Mouse (Mus musculus) heart, adult 2 months (tissue): Measurements from ENCODE around the gene Vwce. TPM values are rescaled to one million over a fixed set of nuclear protein-coding genes. Genes with fewer than 3 reads are reported as not detected.

ENCODE experiments used
- DNase-seq, 2 experiments: peaks; one replicate each; pipeline ENCODE4 v3.0.0; 2021
- H3K27ac ChIP-seq: fragments of 200-600 bp; 2 replicates; pipeline ENCODE4 v1.8.1; 2022
- H3K27me3 ChIP-seq: fragments of 200-500 bp; 2 replicates; pipeline ENCODE4 v1.6.1; 2012; ENCODE audit warnings: mild to moderate bottlenecking, low read length, inconsistent platforms, mixed read lengths; ENCODE audit not compliant: control insufficient read depth, insufficient read depth
- H3K36me3 ChIP-seq: fragments of 200-500 bp; 2 replicates; pipeline ENCODE4 v1.6.1; 2012; ENCODE audit warnings: low read length, inconsistent platforms; ENCODE audit not compliant: control insufficient read depth, insufficient read depth
- H3K4me1 ChIP-seq: fragments of 200-500 bp; 2 replicates; pipeline ENCODE4 v1.6.1; 2011; ENCODE audit warnings: low read length; ENCODE audit not compliant: control insufficient read depth, insufficient read depth
- H3K4me3 ChIP-seq: fragments of 200-600 bp; 2 replicates; pipeline ENCODE4 v1.8.1; 2022
- H3K79me2 ChIP-seq: fragments of 200-500 bp; replicated peaks from 2 replicates; pipeline ENCODE4 v1.6.1; 2012; ENCODE audit warnings: mild to moderate bottlenecking, inconsistent platforms, low read length, moderate library complexity, mixed read lengths; ENCODE audit not compliant: control insufficient read depth, insufficient read depth
- H3K9ac ChIP-seq: fragments of 200-500 bp; 2 replicates; pipeline ENCODE4 v1.6.1; 2012; ENCODE audit warnings: low read depth, mild to moderate bottlenecking, control low read depth, inconsistent platforms, low read length, mixed read lengths
- CTCF ChIP-seq: fragments of 200-600 bp; IDR thresholded peaks from 2 replicates; pipeline ENCODE4 v1.8.1; 2022; ENCODE audit warnings: antibody characterized with exemption, mild to moderate bottlenecking, moderate library complexity
- EP300 ChIP-seq: fragments of 200-500 bp; IDR thresholded peaks from 2 replicates; pipeline ENCODE4 v1.6.1; 2011; ENCODE audit warnings: low read depth, low read length, control low read depth; ENCODE audit not compliant: insufficient read depth
- POLR2A ChIP-seq: fragments of 200-500 bp; IDR thresholded peaks from 2 replicates; pipeline ENCODE4 v1.6.1; 2011; ENCODE audit warnings: mild to moderate bottlenecking, low read depth, low read length, control low read depth; ENCODE audit not compliant: insufficient read depth
- WGBS: fragments of 180-500 bp; shearing (Covaris S2); methylation state at CpG from one replicate; pipeline ENCODE4 v1.1.7; 2018; 5-methylcytosine and 5-hydroxymethylcytosine counted together
- intact Hi-C: fragments of 180-260 bp; cut with DNase I; formaldehyde crosslinking; loops from one replicate; pipeline ENCODE4 v1.15.1; 2025
- polyA plus RNA-seq: library from polyadenylated mRNA; depleted of rRNA; stranded (reverse); fragments of >200 nt; gene quantifications from 2 replicates; pipeline ENCODE4 v1.2.3, GENCODE M21; 2012
- total RNA-seq, 2 experiments: library from RNA; stranded (reverse); gene quantifications; 2 replicates each; pipeline ENCODE4 v1.2.3; 2021

Vwce gene
- total and polyA plus RNA-seq, 3 experiments: not detected

- Histone ChIP-seq H3K79me2 (0 out of 2 replicates have a peak, but pooled peaks cover 2% of the 10 kb centered on the region), H3K27ac (no peak overlapping the region), H3K4me1 (peaks cover 9% of the 10 kb centered on the region), H3K9ac (no peak overlapping the region), H3K27me3 (no peaks in the 10 kb centered on the region), H3K36me3 (no peaks in the 10 kb centered on the region), H3K4me3 (no peak overlapping the region)
- TF ChIP-seq EP300 (no peak), CTCF (no peak), POLR2A (no peak)
- intact Hi-C loops: no loop called here
- no peak for DNase-seq
- WGBS: 72% methylated on average over 13 of the region's 13 CpGs
Measured at GRCm38 (mm10) chr19:10707087-10707875, 73.3 kb downstream of the Vwce start.

- no peaks in the 10 kb centered on the region for H3K27me3 ChIP-seq
- peaks cover 4% of the 10 kb centered on the region; the same call in 1 of the 2 replicates for H3K4me1 ChIP-seq
- intact Hi-C loops: loop anchor here (2.0 kb wide), 1 partner anchor 251 kb away; no protein-coding TSS in a partner anchor
- no peak overlapping the region for H3K27ac ChIP-seq
- no peak for DNase-seq
- WGBS: 89% methylated on average over 1 of the region's 1 CpGs
- H3K4me3 ChIP-seq: no peak overlapping the region
- H3K9ac ChIP-seq: no peak overlapping the region
- no peak for TF ChIP-seq POLR2A
- TF ChIP-seq EP300: no peak
- no peak for TF ChIP-seq CTCF
- H3K36me3 ChIP-seq: no peaks in the 10 kb centered on the region
- H3K79me2 ChIP-seq: 0 out of 2 replicates have a peak, but pooled peaks cover 2% of the 10 kb centered on the region
Measured at GRCm38 (mm10) chr19:10707881-10708280, 73.9 kb downstream of the Vwce start.

DNA sequence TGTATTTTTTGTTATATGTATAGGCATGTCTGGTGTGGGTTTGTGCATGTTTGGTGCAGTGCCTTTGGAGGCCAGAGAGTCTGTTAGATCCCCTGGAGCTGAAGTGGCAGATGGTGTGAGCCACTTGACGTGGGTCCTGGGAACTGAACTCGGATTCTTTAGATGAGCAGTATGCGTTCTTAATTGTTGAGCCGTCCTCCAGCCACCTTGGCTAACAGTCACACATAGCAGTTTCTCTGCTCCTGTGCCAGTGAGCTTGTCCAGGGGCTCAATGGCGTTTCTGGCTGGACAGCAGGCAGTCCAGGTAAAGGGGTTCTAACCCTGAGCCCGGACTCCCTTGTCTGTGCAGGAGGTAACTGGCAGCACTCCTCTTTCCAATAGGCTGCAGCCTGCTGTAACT lies 74.9 kb downstream of the Vwce start:
- no peak overlapping the region for H3K9ac ChIP-seq
- intact Hi-C loops: loop anchor here (1.0 to 2.0 kb wide), 3 partner anchors 31 to 250 kb away; partner anchors contain the start of gene Pga5

DNA sequence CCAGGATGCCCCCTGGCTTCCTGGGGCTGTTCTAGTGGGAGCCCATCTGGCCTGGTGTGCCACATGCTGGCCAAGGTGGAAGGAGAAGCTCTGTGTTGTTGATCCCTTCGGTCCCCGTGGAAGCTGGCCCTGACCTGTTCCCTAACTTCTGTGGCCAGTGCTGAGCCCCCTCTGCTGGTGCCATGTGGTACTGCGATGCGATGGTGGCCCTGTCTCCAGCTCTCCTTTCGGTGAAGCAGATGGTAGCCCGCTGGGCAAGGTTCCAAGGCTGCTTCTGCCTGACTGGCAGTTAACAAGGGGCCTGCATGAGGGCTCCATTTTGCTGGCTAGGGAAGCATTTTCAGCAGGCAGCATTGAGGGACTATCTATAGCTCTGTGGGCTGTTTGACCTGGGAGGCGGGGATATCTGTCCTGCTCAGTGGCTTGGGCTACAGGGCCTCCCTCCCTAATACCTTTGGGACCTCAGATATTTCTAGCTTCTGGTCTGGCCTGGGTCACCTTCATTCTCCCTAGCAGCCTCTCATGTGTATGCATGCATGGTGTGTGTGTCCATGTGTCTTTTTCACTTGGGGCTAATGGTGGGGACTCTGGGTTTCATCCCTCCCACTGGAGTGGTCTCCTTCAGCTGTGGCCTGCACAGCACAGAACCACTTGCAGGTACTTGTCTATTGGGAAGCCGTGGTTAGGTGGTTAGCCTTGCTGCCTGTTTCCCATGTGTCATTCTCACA lies 75.5 kb downstream of the Vwce start:
- Histone ChIP-seq H3K36me3 (no peaks in the 10 kb centered on the region), H3K4me1 (peaks cover 4% of the 10 kb centered on the region; the same call in 1 of the 2 replicates), H3K79me2 (0 out of 2 replicates have a peak, but pooled peaks cover 2% of the 10 kb centered on the region), H3K9ac (no peak overlapping the region), H3K4me3 (no peak overlapping the region), H3K27ac (peak overlapping the region; percentile 47), H3K27me3 (no peaks in the 10 kb centered on the region)
- TF ChIP-seq CTCF: peak; percentile 98
- TF ChIP-seq EP300: peak; percentile 71; the same call in 1 of the 2 replicates
- TF ChIP-seq POLR2A: no peak
- intact Hi-C loops: loop anchor here (1.0 to 5.0 kb wide), 4 partner anchors 31 to 268 kb away; partner anchors contain the start of gene Pga5
- peak; percentile 90 to 94 for DNase-seq
- 14% methylated on average over 8 of the region's 8 CpGs for WGBS

More for the DNA sequence above, 74.9 kb downstream of the Vwce start:
- H3K79me2 ChIP-seq: 0 out of 2 replicates have a peak, but pooled peaks cover 2% of the 10 kb centered on the region
- peaks cover 4% of the 10 kb centered on the region; the same call in 1 of the 2 replicates for H3K4me1 ChIP-seq
- TF ChIP-seq CTCF (no peak), EP300 (no peak), POLR2A (no peak)
- no peak for DNase-seq
- H3K27ac ChIP-seq: peak overlapping the region; percentile 47
- H3K27me3 ChIP-seq: no peaks in the 10 kb centered on the region
- 64% methylated on average over 6 of the region's 6 CpGs for WGBS
- no peak overlapping the region for H3K4me3 ChIP-seq
- H3K36me3 ChIP-seq: no peaks in the 10 kb centered on the region

DNA sequence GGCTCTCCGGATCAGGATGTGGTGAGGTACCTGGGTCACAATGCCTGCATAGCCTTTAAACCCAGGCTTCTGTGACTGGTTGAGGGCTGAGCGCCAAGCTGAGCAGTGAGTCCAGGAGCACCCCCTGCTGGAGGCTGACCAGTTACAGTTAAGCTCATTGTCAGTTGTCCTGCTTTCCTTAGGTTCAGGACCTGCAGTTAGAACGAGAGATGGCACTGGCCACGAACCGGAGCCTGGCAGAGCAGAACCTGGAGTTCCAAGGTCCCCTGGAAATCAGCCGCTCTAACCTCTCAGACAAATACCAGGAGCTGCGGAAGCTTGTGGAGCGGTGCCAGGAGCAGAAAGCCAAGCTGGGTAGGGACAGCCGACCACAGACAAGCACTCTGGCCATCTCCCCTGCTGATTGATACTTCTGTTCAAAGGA lies 76.1 kb downstream of the Vwce start:
- 50% methylated on average over 9 of the region's 9 CpGs for WGBS

GRCm38 (mm10) chr19:10710751-10711150 lies 76.7 kb downstream of the Vwce start:
- TF ChIP-seq CTCF: no peak
- no peak for TF ChIP-seq EP300
- no peak for TF ChIP-seq POLR2A
- intact Hi-C loops: loop anchor here (5.0 kb wide), 1 partner anchor 267 kb away; no protein-coding TSS in a partner anchor
- H3K36me3 ChIP-seq: no peaks in the 10 kb centered on the region

More for the DNA sequence above, 76.1 kb downstream of the Vwce start:
- TF ChIP-seq CTCF (peak; percentile 71), POLR2A (no peak)
- H3K4me1 ChIP-seq: peaks cover 3% of the 10 kb centered on the region; the same call in 1 of the 2 replicates
- H3K27ac ChIP-seq: peak overlapping the region; percentile 47; the same call in 1 of the 2 replicates
- peak; percentile 64 to 73 for DNase-seq
- no peaks in the 10 kb centered on the region for H3K27me3 ChIP-seq
- H3K9ac ChIP-seq: no peak overlapping the region
- intact Hi-C loops: loop anchor here (5.0 kb wide), 1 partner anchor 267 kb away; no protein-coding TSS in a partner anchor
- H3K4me3 ChIP-seq: no peak overlapping the region
- H3K79me2 ChIP-seq: no peaks in the 10 kb centered on the region
- H3K36me3 ChIP-seq: no peaks in the 10 kb centered on the region

More at GRCm38 (mm10) chr19:10710751-10711150, 76.7 kb downstream of the Vwce start:
- 90% methylated on average over 4 of the region's 4 CpGs for WGBS
- H3K9ac ChIP-seq: no peak overlapping the region
- H3K27ac ChIP-seq: no peak overlapping the region
- H3K79me2 ChIP-seq: no peaks in the 10 kb centered on the region
- no peak for DNase-seq
- no peaks in the 10 kb centered on the region for H3K27me3 ChIP-seq
- H3K4me3 ChIP-seq: no peak overlapping the region
- peaks cover 3% of the 10 kb centered on the region; the same call in 1 of the 2 replicates for H3K4me1 ChIP-seq
